Mouse (Mus musculus) spleen, adult 2 months (tissue): ENCODE results near the gene Sucla2.

ENCODE experiments used
- CTCF ChIP-seq: fragments of 200-500 bp; IDR thresholded peaks from 2 replicates; pipeline ENCODE4 v1.5.1; 2011; ENCODE audit warnings: mild to moderate bottlenecking, inconsistent platforms; ENCODE audit not compliant: insufficient read depth, insufficient read length, insufficient replicate concordance; ENCODE audit errors: extremely low read depth
- POLR2A ChIP-seq: fragments of 200-500 bp; IDR thresholded peaks from 2 replicates; pipeline ENCODE4 v1.6.1; 2011; ENCODE audit warnings: low read depth, low read length, inconsistent platforms

- no peak for TF ChIP-seq CTCF
- no peak for TF ChIP-seq POLR2A
These were observed 95.8 kb downstream of the Sucla2 start for GRCm38 (mm10) chr14:73620880-73621279.
